Mouse (Mus musculus): ENCODE measurements around the gene Timm22. TPM values are rescaled to one million over a fixed set of nuclear protein-coding genes. Genes with fewer than 3 reads are reported as not detected.

Timm22 gene
- polyA plus RNA-seq, 1 experiment = 20.4 TPM

DNA sequence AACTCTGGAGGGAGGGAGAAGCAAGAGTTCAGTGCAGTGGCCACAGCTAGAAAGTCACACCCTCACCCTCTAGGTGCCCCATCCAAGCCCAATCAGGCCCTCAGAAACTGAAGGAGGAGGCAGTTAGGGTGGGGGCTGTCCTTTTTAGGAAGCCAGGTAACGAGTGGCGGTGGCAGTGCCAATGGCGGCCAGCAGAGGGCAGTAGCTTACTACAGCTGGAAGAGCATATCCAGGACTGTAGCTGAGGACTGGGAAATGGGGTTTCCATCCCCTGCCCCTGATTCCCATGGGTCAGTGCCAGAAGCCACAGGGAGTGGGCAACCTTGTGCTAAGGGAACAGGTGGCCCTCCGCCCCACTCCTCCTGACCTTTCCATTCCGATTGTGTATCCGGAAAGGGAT is 49.5 kb downstream of the Timm22 start:
- Histone ChIP-seq H3K27ac (ENCODE audit: control insufficient read depth, insufficient read depth, low read length) (peak overlapping the region; percentile 45; the same call in 1 of the 2 replicates), H3K27me3 (ENCODE audit: control insufficient read depth, insufficient read depth, low read length) (no peaks in the 10 kb centered on the region), H3K36me3 (ENCODE audit: control insufficient read depth, insufficient read depth, low read length) (peaks cover 23% of the 10 kb centered on the region), H3K4me1 (replicated peaks; ENCODE audit: control insufficient read depth, insufficient read depth, low read length) (peaks cover 14% of the 10 kb centered on the region), H3K4me3 (ENCODE audit: control insufficient read depth, insufficient read depth, low read length) (no peak overlapping the region)
- TF ChIP-seq POLR2A (IDR thresholded peaks at IDR 0.05; ENCODE audit: control insufficient read depth, extremely low read depth, insufficient read depth, low read length, poor library complexity) (no peak), CTCF (IDR thresholded peaks at IDR 0.05; ENCODE audit: borderline replicate concordance, control insufficient read depth, extremely low read depth, insufficient read depth, low read length, poor library complexity) (peak; percentile 95)
- 42% methylated on average over 6 of the region's 6 CpGs for WGBS
- peak; percentile 93 for DNase-seq

- 17% methylated on average over 10 of the region's 10 CpGs for WGBS
- peak; percentile 25 for DNase-seq
- H3K27me3 ChIP-seq (ENCODE audit: control insufficient read depth, insufficient read depth, low read length) = no peaks in the 10 kb centered on the region
- H3K36me3 ChIP-seq (ENCODE audit: control insufficient read depth, insufficient read depth, low read length) = peaks cover 17% of the 10 kb centered on the region
- no peak for TF ChIP-seq CTCF (IDR thresholded peaks at IDR 0.05; ENCODE audit: borderline replicate concordance, control insufficient read depth, extremely low read depth, insufficient read depth, low read length, poor library complexity)
- TF ChIP-seq POLR2A (IDR thresholded peaks at IDR 0.05; ENCODE audit: control insufficient read depth, extremely low read depth, insufficient read depth, low read length, poor library complexity) = no peak
- no peak overlapping the region for H3K4me3 ChIP-seq (ENCODE audit: control insufficient read depth, insufficient read depth, low read length)
- peaks cover 20% of the 10 kb centered on the region for H3K4me1 ChIP-seq (replicated peaks; ENCODE audit: control insufficient read depth, insufficient read depth, low read length)
- H3K27ac ChIP-seq (ENCODE audit: control insufficient read depth, insufficient read depth, low read length) = peak overlapping the region; percentile 45
These were observed 50.1 kb downstream of the Timm22 start for GRCm38 (mm10) chr11:76456897-76457296.

DNA sequence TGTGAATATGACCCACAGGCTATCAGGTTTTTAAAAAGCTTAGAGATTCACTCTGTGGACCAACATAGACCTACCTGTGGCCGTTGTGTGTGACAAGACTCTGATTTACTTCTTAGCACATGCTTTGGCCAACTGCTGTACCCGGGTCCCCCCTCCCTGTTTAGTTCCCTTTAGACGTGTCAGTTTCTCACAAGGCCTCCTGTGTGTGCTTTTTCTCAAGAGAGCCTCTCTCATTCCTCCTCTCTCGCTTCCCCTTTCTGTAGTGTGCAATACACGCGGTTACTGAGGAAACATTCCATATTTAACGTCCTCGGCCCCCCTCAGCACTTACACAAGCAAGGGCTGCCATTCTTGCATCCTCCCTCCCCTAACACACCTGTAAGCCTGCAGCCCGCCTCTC is 52.0 kb downstream of the Timm22 start:
- Histone ChIP-seq H3K4me1 (replicated peaks; ENCODE audit: control insufficient read depth, insufficient read depth, low read length) (peaks cover 24% of the 10 kb centered on the region), H3K36me3 (ENCODE audit: control insufficient read depth, insufficient read depth, low read length) (peaks cover 12% of the 10 kb centered on the region), H3K27ac (ENCODE audit: control insufficient read depth, insufficient read depth, low read length) (no peak overlapping the region), H3K4me3 (ENCODE audit: control insufficient read depth, insufficient read depth, low read length) (no peak overlapping the region), H3K27me3 (ENCODE audit: control insufficient read depth, insufficient read depth, low read length) (no peaks in the 10 kb centered on the region)
- TF ChIP-seq POLR2A (IDR thresholded peaks at IDR 0.05; ENCODE audit: control insufficient read depth, extremely low read depth, insufficient read depth, low read length, poor library complexity) = no peak
- no peak for TF ChIP-seq CTCF (IDR thresholded peaks at IDR 0.05; ENCODE audit: borderline replicate concordance, control insufficient read depth, extremely low read depth, insufficient read depth, low read length, poor library complexity)
- no peak for DNase-seq
- 53% methylated on average over 9 of the region's 9 CpGs for WGBS

DNA sequence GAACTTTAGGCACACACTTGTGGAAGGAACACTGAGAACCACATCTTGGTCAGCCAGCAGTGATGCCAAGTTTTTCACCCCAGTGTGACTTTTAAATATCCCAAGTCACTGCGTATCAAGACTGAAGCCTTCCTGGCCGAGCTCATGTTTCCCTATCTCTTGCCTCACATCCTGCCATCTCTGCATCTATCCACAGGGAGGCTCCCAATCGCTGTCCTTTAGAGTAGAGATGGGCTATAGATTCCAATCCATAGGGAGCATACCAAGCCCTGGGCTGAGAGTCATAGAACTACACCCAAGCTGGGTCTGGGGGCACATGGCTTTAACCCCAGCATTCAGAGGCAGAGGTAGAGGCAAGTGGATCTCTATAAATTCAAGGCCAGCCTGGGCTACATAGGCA is 52.7 kb downstream of the Timm22 start:
- H3K4me1 ChIP-seq (replicated peaks; ENCODE audit: control insufficient read depth, insufficient read depth, low read length) = peaks cover 24% of the 10 kb centered on the region
- WGBS = 95% methylated on average over 3 of the region's 3 CpGs
- TF ChIP-seq CTCF (IDR thresholded peaks at IDR 0.05; ENCODE audit: borderline replicate concordance, control insufficient read depth, extremely low read depth, insufficient read depth, low read length, poor library complexity) = no peak
- TF ChIP-seq POLR2A (IDR thresholded peaks at IDR 0.05; ENCODE audit: control insufficient read depth, extremely low read depth, insufficient read depth, low read length, poor library complexity) = no peak
- no peak overlapping the region for H3K27ac ChIP-seq (ENCODE audit: control insufficient read depth, insufficient read depth, low read length)
- DNase-seq = no peak
- H3K4me3 ChIP-seq (ENCODE audit: control insufficient read depth, insufficient read depth, low read length) = no peak overlapping the region
- no peaks in the 10 kb centered on the region for H3K27me3 ChIP-seq (ENCODE audit: control insufficient read depth, insufficient read depth, low read length)
- peaks cover 5% of the 10 kb centered on the region for H3K36me3 ChIP-seq (ENCODE audit: control insufficient read depth, insufficient read depth, low read length)

- DNase-seq = peak; percentile 13
- Histone ChIP-seq H3K27ac (ENCODE audit: control insufficient read depth, insufficient read depth, low read length) (0 out of 2 replicates have a peak overlapping the region, but pooled peaks have one; percentile 39), H3K4me3 (ENCODE audit: control insufficient read depth, insufficient read depth, low read length) (no peak overlapping the region), H3K36me3 (ENCODE audit: control insufficient read depth, insufficient read depth, low read length) (no peaks in the 10 kb centered on the region; the same call in 1 of the 2 replicates), H3K4me1 (replicated peaks; ENCODE audit: control insufficient read depth, insufficient read depth, low read length) (peaks cover 24% of the 10 kb centered on the region), H3K27me3 (ENCODE audit: control insufficient read depth, insufficient read depth, low read length) (no peaks in the 10 kb centered on the region)
- 85% methylated on average over 6 of the region's 6 CpGs for WGBS
- TF ChIP-seq POLR2A (IDR thresholded peaks at IDR 0.05; ENCODE audit: control insufficient read depth, extremely low read depth, insufficient read depth, low read length, poor library complexity) (no peak), CTCF (IDR thresholded peaks at IDR 0.05; ENCODE audit: borderline replicate concordance, control insufficient read depth, extremely low read depth, insufficient read depth, low read length, poor library complexity) (no peak)
These were observed 54.4 kb downstream of the Timm22 start for GRCm38 (mm10) chr11:76461201-76461600.

- no peaks in the 10 kb centered on the region; the same call in 1 of the 2 replicates for H3K36me3 ChIP-seq (ENCODE audit: control insufficient read depth, insufficient read depth, low read length)
- TF ChIP-seq POLR2A (IDR thresholded peaks at IDR 0.05; ENCODE audit: control insufficient read depth, extremely low read depth, insufficient read depth, low read length, poor library complexity) = no peak
- TF ChIP-seq CTCF (IDR thresholded peaks at IDR 0.05; ENCODE audit: borderline replicate concordance, control insufficient read depth, extremely low read depth, insufficient read depth, low read length, poor library complexity) = no peak
- peaks cover 20% of the 10 kb centered on the region for H3K4me1 ChIP-seq (replicated peaks; ENCODE audit: control insufficient read depth, insufficient read depth, low read length)
- no peak for DNase-seq
- H3K27ac ChIP-seq (ENCODE audit: control insufficient read depth, insufficient read depth, low read length) = 0 out of 2 replicates have a peak overlapping the region, but pooled peaks have one; percentile 39
- H3K27me3 ChIP-seq (ENCODE audit: control insufficient read depth, insufficient read depth, low read length) = no peaks in the 10 kb centered on the region
- no peak overlapping the region for H3K4me3 ChIP-seq (ENCODE audit: control insufficient read depth, insufficient read depth, low read length)
- WGBS = 81% methylated on average over 5 of the region's 5 CpGs
These were observed 54.9 kb downstream of the Timm22 start for GRCm38 (mm10) chr11:76461696-76462095.

GRCm38 (mm10) chr11:76465879-76466278 is 59.1 kb downstream of the Timm22 start:
- peaks cover 11% of the 10 kb centered on the region for H3K4me1 ChIP-seq (replicated peaks; ENCODE audit: control insufficient read depth, insufficient read depth, low read length)
- H3K27ac ChIP-seq (ENCODE audit: control insufficient read depth, insufficient read depth, low read length) = no peak overlapping the region
- DNase-seq = no peak
- H3K36me3 ChIP-seq (ENCODE audit: control insufficient read depth, insufficient read depth, low read length) = peaks cover 3% of the 10 kb centered on the region; the same call in 1 of the 2 replicates
- H3K27me3 ChIP-seq (ENCODE audit: control insufficient read depth, insufficient read depth, low read length) = no peaks in the 10 kb centered on the region
- 96% methylated on average over 4 of the region's 4 CpGs for WGBS
- TF ChIP-seq CTCF (IDR thresholded peaks at IDR 0.05; ENCODE audit: borderline replicate concordance, control insufficient read depth, extremely low read depth, insufficient read depth, low read length, poor library complexity) (no peak), POLR2A (IDR thresholded peaks at IDR 0.05; ENCODE audit: control insufficient read depth, extremely low read depth, insufficient read depth, low read length, poor library complexity) (no peak)
- H3K4me3 ChIP-seq (ENCODE audit: control insufficient read depth, insufficient read depth, low read length) = no peak overlapping the region

Other genes starting within 250 kb of the Timm22 start
- 30.6 and 33.7 TPM in 2 replicates for gene Vps53, start 227.3 kb upstream of the Timm22 start, polyA plus RNA-seq (2012; rRNA removed)
- 17.4 and 19.4 TPM in 2 replicates for gene Fam57a, start 227.3 kb upstream of the Timm22 start, polyA plus RNA-seq (2012; rRNA removed)
- 0.37 and 1.4 TPM in 2 replicates for gene Dbil5, start 189.3 kb upstream of the Timm22 start, polyA plus RNA-seq (2012; rRNA removed)
- 12.6 and 16.4 TPM in 2 replicates for gene Gemin4, start 189.3 kb upstream of the Timm22 start, polyA plus RNA-seq (2012; rRNA removed)
- 7.6 and 8.4 TPM in 2 replicates for gene Mrm3, start 163.2 kb upstream of the Timm22 start, polyA plus RNA-seq (2012; rRNA removed)
- gene Glod4, start 163.2 kb upstream of the Timm22 start, polyA plus RNA-seq (2012; rRNA removed) = 6.4 and 6.6 TPM in 2 replicates
- gene Nxn, start 7.8 kb upstream of the Timm22 start, polyA plus RNA-seq (2012; rRNA removed) = 24.7 and 25.3 TPM in 2 replicates
- gene Abr, start 215.4 kb downstream of the Timm22 start, polyA plus RNA-seq (2012; rRNA removed) = 75.0 and 79.8 TPM in 2 replicates

Measured in thymus, adult 2 months (tissue).